Mouse (Mus musculus) lung, adult 2 months (tissue): Measurements from ENCODE around the gene Sept1. TPM values are rescaled to one million over a fixed set of nuclear protein-coding genes. Genes with fewer than 3 reads are reported as not detected.
A peak's percentile ranks its signal among the peaks of the same experiment; 100 is the strongest.

Source experiments
- DNase-seq: peaks from one replicate; pipeline ENCODE4 v3.0.0; 2022
- H3K4me1 ChIP-seq: fragments of 200-500 bp; 2 replicates; pipeline ENCODE4 v1.6.1; 2011; ENCODE audit warnings: low read length; ENCODE audit not compliant: control insufficient read depth, insufficient read depth
- H3K4me3 ChIP-seq: fragments of 200-500 bp; replicated peaks from 2 replicates; pipeline ENCODE3; 2011; ENCODE audit warnings: low read depth, mild to moderate bottlenecking, control low read depth, low read length; ENCODE audit errors: extremely low read depth
- CTCF ChIP-seq: fragments of 200-500 bp; IDR thresholded peaks from 2 replicates; pipeline ENCODE4 v1.5.1; 2011; ENCODE audit warnings: mild to moderate bottlenecking, low read length, control low read depth; ENCODE audit not compliant: insufficient read depth
- POLR2A ChIP-seq: fragments of 200-500 bp; IDR thresholded peaks from 2 replicates; pipeline ENCODE4 v1.6.1; 2011; ENCODE audit warnings: low read depth, mild to moderate bottlenecking, control low read depth, low read length, borderline replicate concordance; ENCODE audit errors: extremely low read depth
- WGBS: fragments of 180-500 bp; shearing (Covaris S2); methylation state at CpG from one replicate; pipeline ENCODE4 v1.1.7; 2018; 5-methylcytosine and 5-hydroxymethylcytosine counted together
- polyA plus RNA-seq: library from polyadenylated mRNA; depleted of rRNA; stranded (reverse); fragments of >200 nt; gene quantifications from 2 replicates; pipeline ENCODE4 v1.2.3, GENCODE M21; 2012; rRNA removed

The Sept1 gene
- 26.5 and 28.5 TPM in 2 replicates for polyA plus RNA-seq

GRCm38 (mm10) chr7:127232622-127233367 lies at the start of gene Sept1, which contains the start of gene Zfp553:
Gene Sept1, minus strand, starts transcription at chr7:127233130.
Gene Zfp553, plus strand, starts transcription at chr7:127233061.
- Histone ChIP-seq H3K4me3 (peak within 1 kb of the TSS; percentile 77), H3K4me1 (peaks cover 5% of the 10 kb centered on the region; the same call in 1 of the 2 replicates)
- peak; percentile 45; the same call in 1 of the 2 replicates for TF ChIP-seq POLR2A
- TF ChIP-seq CTCF = no peak
- under 1% methylated on average over 64 of the region's 64 CpGs for WGBS
- peak; percentile 88 for DNase-seq

- DNase-seq = no peak
- H3K4me3 ChIP-seq = no peak overlapping the region
- no peak for TF ChIP-seq POLR2A
- no peak for TF ChIP-seq CTCF
- WGBS = 49% methylated on average over 2 of the region's 2 CpGs
- H3K4me1 ChIP-seq = no peaks in the 10 kb centered on the region
These were observed 49.3 kb upstream of the Sept1 start for GRCm38 (mm10) chr7:127282190-127282589.

DNA sequence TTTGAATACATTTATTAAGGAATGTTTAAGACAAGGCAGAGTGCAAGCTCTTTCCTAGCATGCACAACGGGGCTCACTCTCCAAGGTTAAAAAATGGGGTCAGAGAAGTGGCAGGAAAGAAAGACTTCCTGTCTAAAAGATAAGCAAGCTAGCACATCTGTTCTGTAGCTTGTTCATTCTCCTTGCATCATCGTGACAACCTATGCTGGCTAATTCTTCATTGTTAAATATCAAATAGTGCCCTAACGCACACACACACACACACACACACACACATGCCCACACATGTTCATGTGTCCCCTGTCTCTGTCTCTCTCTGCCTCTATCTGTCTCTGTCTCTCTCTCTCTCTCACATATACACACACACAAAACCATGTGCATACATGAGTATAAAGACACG lies 48.2 kb upstream of the Sept1 start:
- no peak for DNase-seq
- 31% methylated on average over 4 of the region's 4 CpGs for WGBS
- TF ChIP-seq POLR2A (no peak), CTCF (no peak)
- H3K4me1 ChIP-seq = no peaks in the 10 kb centered on the region
- no peak overlapping the region for H3K4me3 ChIP-seq

DNA sequence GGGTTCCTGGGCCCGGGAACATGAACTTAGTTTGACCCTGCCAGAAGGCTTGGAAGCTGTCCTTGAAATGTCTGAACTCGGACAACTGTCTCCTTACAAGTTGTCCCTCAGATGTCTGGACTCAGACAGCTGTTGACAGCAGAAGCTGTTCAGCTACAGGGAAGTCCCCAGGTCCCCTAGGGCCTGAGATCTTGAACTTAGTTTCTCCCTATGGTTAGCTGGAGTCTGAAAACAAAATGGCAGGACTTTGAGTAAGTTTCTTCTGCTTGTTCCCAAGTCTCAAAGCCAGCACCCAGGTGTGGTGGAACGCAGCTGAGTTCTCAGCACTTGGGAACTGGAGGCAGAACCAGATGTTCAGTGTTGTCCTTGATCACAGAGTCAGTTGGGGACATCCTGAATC lies 47.2 kb upstream of the Sept1 start:
- no peak for TF ChIP-seq POLR2A
- no peak for TF ChIP-seq CTCF
- 50% methylated on average over 3 of the region's 3 CpGs for WGBS
- no peak overlapping the region for H3K4me3 ChIP-seq
- H3K4me1 ChIP-seq = no peaks in the 10 kb centered on the region
- no peak for DNase-seq

- DNase-seq = no peak
- H3K4me3 ChIP-seq = no peak overlapping the region
- TF ChIP-seq POLR2A = no peak
- peak; percentile 75 for TF ChIP-seq CTCF
- no peaks in the 10 kb centered on the region; the same call in 1 of the 2 replicates for H3K4me1 ChIP-seq
- WGBS = 19% methylated on average over 8 of the region's 8 CpGs
These were observed 45.4 kb upstream of the Sept1 start for GRCm38 (mm10) chr7:127278311-127278710.

- 51% methylated on average over 5 of the region's 5 CpGs for WGBS
- H3K4me3 ChIP-seq = no peak overlapping the region
- DNase-seq = no peak
- H3K4me1 ChIP-seq = peaks cover 9% of the 10 kb centered on the region
- no peak for TF ChIP-seq CTCF
- TF ChIP-seq POLR2A = no peak
These were observed 43.6 kb upstream of the Sept1 start for GRCm38 (mm10) chr7:127276519-127276961.

DNA sequence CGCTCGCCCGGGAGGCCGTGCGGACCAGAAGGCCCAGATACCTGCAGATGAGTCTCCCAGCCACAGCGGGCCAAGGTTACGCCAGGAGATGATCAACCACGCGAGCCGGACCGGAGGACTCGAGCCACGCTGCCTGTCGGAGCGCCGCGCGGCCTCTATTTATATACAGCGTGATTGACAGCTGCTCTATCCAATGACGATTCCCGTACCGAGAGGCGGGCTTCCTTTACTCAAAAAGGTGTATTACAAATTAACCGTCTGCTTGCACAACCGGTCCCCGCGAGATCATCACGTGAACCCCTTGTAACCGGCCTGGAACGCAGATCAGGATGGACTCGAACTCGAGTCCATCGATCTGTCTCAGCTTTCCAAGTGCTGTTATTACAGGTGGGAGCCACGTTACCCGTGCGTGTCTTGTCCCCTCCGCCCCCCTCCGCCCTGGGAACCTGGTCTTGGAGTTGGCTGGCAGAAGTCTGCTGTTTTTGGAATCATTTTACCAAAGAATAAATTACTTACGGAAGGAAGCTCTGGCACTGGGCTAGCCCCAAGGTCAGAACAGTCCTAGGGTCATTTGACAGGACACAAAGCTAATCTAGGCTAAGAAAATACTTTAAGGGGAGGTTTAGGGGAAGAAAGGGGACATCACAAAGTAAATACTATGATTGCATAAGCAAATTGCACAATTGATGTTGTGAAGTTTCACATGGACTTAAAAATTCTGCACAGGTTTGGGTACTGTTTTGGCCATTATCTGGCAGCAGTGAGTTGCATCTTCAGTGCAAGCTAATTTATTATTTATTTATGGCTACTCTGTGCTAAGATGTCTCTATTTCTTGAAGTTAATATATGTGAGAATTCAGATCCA lies 41.2 kb upstream of the Sept1 start, which contains the start of gene Sephs2:
Gene Sephs2, minus strand, starts transcription at position 131 of the 865 bp plus-strand sequence.
- 1% methylated on average over 39 of the region's 39 CpGs for WGBS
- Histone ChIP-seq H3K4me3 (peak within 1 kb of the TSS; percentile 74), H3K4me1 (peaks cover 9% of the 10 kb centered on the region)
- TF ChIP-seq CTCF (no peak), POLR2A (peak; percentile 99)
- peak; percentile 97 for DNase-seq

GRCm38 (mm10) chr7:127273118-127273923 lies 40.4 kb upstream of the Sept1 start:
- H3K4me3 ChIP-seq = peak overlapping the region; percentile 74
- DNase-seq = no peak
- TF ChIP-seq POLR2A (no peak), CTCF (no peak)
- 10% methylated on average over 50 of the region's 50 CpGs for WGBS
- H3K4me1 ChIP-seq = peaks cover 9% of the 10 kb centered on the region

DNA sequence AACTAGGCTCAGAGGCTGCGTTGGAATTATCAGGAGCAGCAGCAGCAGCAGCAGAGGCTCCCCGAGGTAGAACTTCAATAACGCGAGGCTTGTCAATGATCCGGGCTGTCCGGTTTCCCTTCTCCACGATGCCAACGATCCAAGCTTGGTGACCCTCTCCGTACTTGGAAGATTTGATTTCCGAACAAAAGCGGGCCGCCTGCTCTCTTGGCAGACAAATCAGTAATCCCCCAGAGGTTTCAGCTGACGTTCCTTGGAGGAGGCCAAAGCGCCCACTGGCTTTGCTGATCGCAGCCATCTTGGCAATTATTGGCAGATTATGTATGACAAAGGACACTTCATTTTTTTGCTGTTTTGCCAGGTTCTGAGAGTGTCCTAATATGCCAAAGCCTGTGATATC lies 39.6 kb upstream of the Sept1 start:
- WGBS = 92% methylated on average over 15 of the region's 15 CpGs
- Histone ChIP-seq H3K4me1 (peaks cover 9% of the 10 kb centered on the region), H3K4me3 (no peak overlapping the region)
- DNase-seq = no peak
- TF ChIP-seq POLR2A (no peak), CTCF (no peak)
